25 mouse cellular contexts compared by ENCODE assay signal in genomic region chr9:115260464-115260863, GRCm38 (mm10). TPM values are rescaled to one million over a fixed set of nuclear protein-coding genes. Genes with fewer than 3 reads are reported as not detected.
A peak's percentile ranks its signal among the peaks of the same experiment; 100 is the strongest.
DNase-seq lines count a peak whose midpoint lies in the region; ATAC-seq and TF ChIP-seq lines count a peak whose summit lies in the region.
"Had no signal": no experiment of that assay in that cellular context is flagged by ENCODE, and none has a peak within 500 bp of the region (broad histone marks: within the 10 kb centered on the region; RNA-seq: fewer than 3 reads in every experiment).

No protein-coding gene starts in this region.

- no peak for DNase-seq in layer of hippocampus, adult 2 months (ENCODE audit: low spot score in 2 of 2)
- no peak for DNase-seq in layer of hippocampus, adult 9-11 months
- peak; percentile 40 for DNase-seq in c-Kit-positive CD71-positive TER-119-negative erythroid progenitor cells, embryonic 14.5 days (ENCODE audit: low read depth)
- DNase-seq in adrenal gland, postnatal 36 days, result no peak
- no peak for DNase-seq in adrenal gland, postnatal 25 days
- no peak for DNase-seq in lung, postnatal 0 days (ENCODE audit: low spot score)
- DNase-seq: cerebellum, adult 11 months; cerebellum, adult 9-10 months; cerebellum, postnatal 36 days; gastrocnemius, postnatal 25 days; heart, adult 18-20 months; heart, postnatal 14 days; kidney, adult 9 months; kidney, postnatal 10 days; lung, adult 2 months; lung, postnatal 14 days; thymus, postnatal 14 days had no signal

- peak; percentile 30 for TF ChIP-seq CTCF in layer of hippocampus, adult 2 months (conservative IDR thresholded peaks at IDR 0.05)
- no peak for TF ChIP-seq CTCF in lung, postnatal 0 days (IDR thresholded peaks at IDR 0.05)

- no peaks in the 10 kb centered on the region for H3K4me1 ChIP-seq in intestine, embryonic 16.5 days (ENCODE audit: control insufficient read depth, insufficient read depth, low read length)
- H3K4me1 ChIP-seq in liver, embryonic 16.5 days (ENCODE audit: control insufficient read depth, low read depth, low read length), result no peaks in the 10 kb centered on the region; the same call in none of the 2 replicates
- no peaks in the 10 kb centered on the region for H3K4me1 ChIP-seq in lung, postnatal 0 days (ENCODE audit: insufficient read depth, low read depth, low read length)
- H3K4me1 ChIP-seq: forebrain, embryonic 15.5 days; hindbrain, embryonic 10.5 days; midbrain, embryonic 12.5 days; stomach, embryonic 15.5 days had no signal

- no peak overlapping the region for H3K4me3 ChIP-seq in layer of hippocampus, adult 2 months
- no peak overlapping the region for H3K4me3 ChIP-seq in intestine, embryonic 16.5 days (ENCODE audit: low read length)
- no peak overlapping the region for H3K4me3 ChIP-seq in liver, embryonic 16.5 days (ENCODE audit: low read depth, low read length)
- H3K4me3 ChIP-seq in lung, postnatal 0 days (ENCODE audit: low read depth, low read length), result no peak overlapping the region
- H3K4me3 ChIP-seq: forebrain, embryonic 15.5 days; hindbrain, embryonic 10.5 days; limb, embryonic 13.5 days; midbrain, embryonic 12.5 days; stomach, embryonic 15.5 days had no signal

- no peaks in the 10 kb centered on the region for H3K9me3 ChIP-seq in intestine, embryonic 16.5 days (ENCODE audit: control insufficient read depth, low read length)
- H3K9me3 ChIP-seq in liver, embryonic 16.5 days (replicated peaks; ENCODE audit: control insufficient read depth, low read length), result no peaks in the 10 kb centered on the region
- H3K9me3 ChIP-seq in lung, postnatal 0 days (ENCODE audit: low read length), result no peaks in the 10 kb centered on the region
- H3K9me3 ChIP-seq: forebrain, embryonic 15.5 days; hindbrain, embryonic 10.5 days; limb, embryonic 13.5 days; midbrain, embryonic 12.5 days; stomach, embryonic 15.5 days had no signal

- TF ChIP-seq EP300 in lung, postnatal 0 days (IDR thresholded peaks at IDR 0.05), result no peak

- no peaks in the 10 kb centered on the region for H3K27me3 ChIP-seq in intestine, embryonic 16.5 days (replicated peaks; ENCODE audit: control insufficient read depth, insufficient read depth, low read length)
- no peaks in the 10 kb centered on the region for H3K27me3 ChIP-seq in liver, embryonic 16.5 days (ENCODE audit: control insufficient read depth, insufficient read depth, low read depth, low read length)
- H3K27me3 ChIP-seq in lung, postnatal 0 days (replicated peaks; ENCODE audit: insufficient read depth, low read length), result no peaks in the 10 kb centered on the region
- H3K27me3 ChIP-seq: forebrain, embryonic 15.5 days; limb, embryonic 13.5 days; midbrain, embryonic 12.5 days; stomach, embryonic 15.5 days had no signal

- no peak overlapping the region for H3K4me2 ChIP-seq in intestine, embryonic 16.5 days (ENCODE audit: low read depth, low read length)
- H3K4me2 ChIP-seq in liver, embryonic 16.5 days (ENCODE audit: low read depth, low read length), result no peak overlapping the region
- no peak overlapping the region for H3K4me2 ChIP-seq in lung, postnatal 0 days (replicated peaks; ENCODE audit: low read depth, low read length)
- H3K4me2 ChIP-seq: forebrain, embryonic 15.5 days; limb, embryonic 13.5 days; midbrain, embryonic 12.5 days; stomach, embryonic 15.5 days had no signal

- no peak overlapping the region for H3K9ac ChIP-seq in intestine, embryonic 16.5 days (ENCODE audit: low read depth, low read length)
- H3K9ac ChIP-seq in liver, embryonic 16.5 days (ENCODE audit: low read depth, low read length), result no peak overlapping the region
- no peak overlapping the region for H3K9ac ChIP-seq in lung, postnatal 0 days (replicated peaks; ENCODE audit: low read depth)
- H3K9ac ChIP-seq: forebrain, embryonic 15.5 days; limb, embryonic 13.5 days; midbrain, embryonic 12.5 days; stomach, embryonic 15.5 days had no signal

- no peak overlapping the region for H3K27ac ChIP-seq in layer of hippocampus, adult 2 months
- H3K27ac ChIP-seq in intestine, embryonic 16.5 days (ENCODE audit: low read length), result no peak overlapping the region
- no peak overlapping the region for H3K27ac ChIP-seq in liver, embryonic 16.5 days (ENCODE audit: low read length)
- no peak overlapping the region for H3K27ac ChIP-seq in lung, postnatal 0 days (ENCODE audit: low read length)
- H3K27ac ChIP-seq: forebrain, embryonic 15.5 days; hindbrain, embryonic 10.5 days; limb, embryonic 13.5 days; midbrain, embryonic 12.5 days; stomach, embryonic 15.5 days had no signal

- 0 out of 2 replicates have a peak, but pooled peaks cover 6% of the 10 kb centered on the region for H3K36me3 ChIP-seq in intestine, embryonic 16.5 days (ENCODE audit: control insufficient read depth, insufficient read depth, low read length)
- peaks cover 13% of the 10 kb centered on the region for H3K36me3 ChIP-seq in liver, embryonic 16.5 days (ENCODE audit: control insufficient read depth, insufficient read depth)
- H3K36me3 ChIP-seq in lung, postnatal 0 days (ENCODE audit: insufficient read depth, low read length), result peaks cover 24% of the 10 kb centered on the region; the same call in 1 of the 2 replicates

- WGBS in intestine, embryonic 16.5 days, result 74% methylated on average over 7 of the region's 7 CpGs
- 30% methylated on average over 7 of the region's 7 CpGs for WGBS in liver, embryonic 16.5 days (ENCODE audit: insufficient replicate concordance)
- WGBS in lung, postnatal 0 days, result 57% methylated on average over 7 of the region's 7 CpGs

- ATAC-seq in intestine, embryonic 16.5 days, result peak; percentile 72
- 0 out of 2 replicates have a peak, but pooled peaks have one; percentile 48 for ATAC-seq in liver, embryonic 16.5 days (ENCODE audit: low read depth)
- no peak for ATAC-seq in lung, postnatal 0 days
- ATAC-seq: forebrain, embryonic 15.5 days; hindbrain, embryonic 16.5 days had no signal

RNA-seq across cellular contexts. Expression of gene Stt3b, which starts 49.8 kb away (rescaled TPM):
- 10 to 100 TPM; 76.4 to 79.4 TPM for total RNA-seq in layer of hippocampus, adult 2 months (2021)
- polyA plus RNA-seq in intestine, embryonic 16.5 days (2015; fragmentation: Nextera tagmentation; extraction: Ambion mirVana), result 108 and 127 TPM in 2 replicates
- 58.5 and 62.9 TPM in 2 replicates for polyA plus RNA-seq in liver, embryonic 16.5 days (2015; fragmentation: Nextera tagmentation; extraction: Ambion mirVana)
- 100 to 1,000 TPM; 133 to 140 TPM for total RNA-seq in adrenal gland, postnatal 36 days (2021)
- total RNA-seq in adrenal gland, postnatal 25 days (2021), result 112 and 116 TPM in 2 replicates
- 56.6 and 62.3 TPM in 2 replicates for polyA plus RNA-seq in lung, postnatal 0 days (2015; fragmentation: Nextera tagmentation; extraction: Ambion mirVana)
